Mouse (Mus musculus) right cerebral cortex, postnatal 4 days (tissue): Measurements from ENCODE around the gene Tsnax.
A peak's percentile ranks its signal among the peaks of the same experiment; 100 is the strongest.

Source experiments
- DNase-seq: peaks from one replicate; pipeline ENCODE4 v3.0.0-alpha.2; 2022

Gene Tsnax

GRCm38 (mm10) chr8:125043935-125044334, 31.1 kb downstream of the Tsnax start:
- DNase-seq, result no peak

DNA sequence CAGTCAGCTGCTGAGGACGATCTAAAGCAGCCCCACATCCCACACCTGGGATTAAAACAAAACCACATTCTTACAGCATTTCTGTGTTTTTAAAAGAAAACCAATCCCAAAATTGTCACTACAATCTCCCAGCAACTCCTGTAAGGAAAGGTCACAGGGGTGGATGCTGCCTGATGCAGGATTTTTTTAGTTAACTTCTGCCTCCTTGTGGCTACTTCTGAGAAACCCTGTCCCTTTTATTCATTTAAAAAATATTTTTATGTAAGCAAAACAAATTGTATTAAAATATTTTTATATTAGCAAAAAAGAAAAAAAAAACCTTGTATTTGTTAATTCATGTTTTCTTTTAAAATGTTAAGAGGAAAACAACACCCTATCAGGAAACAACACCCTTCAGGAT, 33.0 kb downstream of the Tsnax start:
- DNase-seq, result no peak

- DNase-seq, result no peak
These were observed 36.4 kb downstream of the Tsnax start for GRCm38 (mm10) chr8:125049051-125049750.

- no peak for DNase-seq
These were observed 37.0 kb downstream of the Tsnax start for GRCm38 (mm10) chr8:125049826-125050225.

DNA sequence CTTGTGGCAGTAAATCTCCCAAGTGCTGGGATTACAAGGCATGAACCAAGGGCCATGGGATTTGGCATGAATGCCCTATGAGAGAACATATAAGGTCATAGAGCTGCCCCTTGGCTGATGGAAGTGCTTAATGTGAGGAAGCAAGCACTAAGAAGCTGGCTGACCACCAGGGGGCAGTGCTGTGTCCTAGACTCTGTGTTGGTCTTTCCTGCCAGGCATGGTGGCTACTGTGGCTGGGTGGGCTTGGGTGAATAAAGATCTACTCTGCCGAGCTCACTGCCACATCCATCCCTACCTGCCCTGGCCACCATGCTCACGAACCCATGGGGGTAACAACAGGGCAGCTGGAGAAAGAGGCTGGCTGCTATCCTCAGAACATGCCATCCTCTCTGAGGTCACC, 39.2 kb downstream of the Tsnax start:
- DNase-seq, result peak; percentile 92

- peak; percentile 54 for DNase-seq
These were observed 41.0 kb downstream of the Tsnax start, which contains the start of gene Disc1 for GRCm38 (mm10) chr8:125053505-125054435. Disc1 (plus strand) TSS chr8:125054195.

DNA sequence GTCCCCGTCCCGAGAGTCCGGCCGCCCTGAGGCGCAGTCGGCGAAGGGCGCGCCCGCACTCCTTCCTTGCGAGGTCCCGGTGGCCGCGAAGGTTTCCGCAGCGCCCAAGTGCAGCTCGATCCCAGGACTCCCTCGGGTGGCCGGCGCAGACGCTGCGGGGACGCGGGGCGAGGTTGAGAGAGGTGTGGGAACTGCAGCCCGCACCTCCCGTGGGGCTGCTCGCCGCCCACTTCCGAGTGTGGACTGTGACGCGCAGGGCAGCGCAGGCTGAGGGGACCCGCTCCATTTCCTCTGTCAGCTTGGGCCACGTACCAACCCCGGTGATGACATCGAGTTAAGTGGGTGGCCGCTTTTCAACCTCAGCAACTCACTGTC, 41.6 kb downstream of the Tsnax start:
- DNase-seq, result peak; percentile 26

- no peak for DNase-seq
These were observed 48.1 kb downstream of the Tsnax start for GRCm38 (mm10) chr8:125060904-125061303.

DNA sequence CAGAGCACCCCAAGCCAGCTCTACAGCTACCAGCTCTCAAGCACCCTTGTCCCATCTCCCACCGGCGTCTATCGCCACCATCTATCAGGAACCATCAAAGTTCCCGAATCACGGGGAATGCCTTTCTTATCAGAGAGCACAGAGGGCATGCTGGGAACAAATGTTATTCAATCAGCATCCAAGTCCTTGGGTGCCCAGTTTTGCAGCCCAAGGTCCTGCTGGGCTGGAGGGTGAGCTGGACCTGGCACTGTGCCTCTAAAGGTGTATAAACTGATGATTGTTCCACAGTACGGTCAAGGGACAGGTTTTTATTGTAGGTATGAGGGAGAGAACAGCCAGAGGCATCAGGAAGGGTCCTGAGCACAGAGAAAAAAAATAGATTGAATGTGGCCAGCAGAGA, 52.8 kb downstream of the Tsnax start:
- no peak for DNase-seq

GRCm38 (mm10) chr8:125066913-125067595, 54.3 kb downstream of the Tsnax start:
- DNase-seq, result peak; percentile 44

DNA sequence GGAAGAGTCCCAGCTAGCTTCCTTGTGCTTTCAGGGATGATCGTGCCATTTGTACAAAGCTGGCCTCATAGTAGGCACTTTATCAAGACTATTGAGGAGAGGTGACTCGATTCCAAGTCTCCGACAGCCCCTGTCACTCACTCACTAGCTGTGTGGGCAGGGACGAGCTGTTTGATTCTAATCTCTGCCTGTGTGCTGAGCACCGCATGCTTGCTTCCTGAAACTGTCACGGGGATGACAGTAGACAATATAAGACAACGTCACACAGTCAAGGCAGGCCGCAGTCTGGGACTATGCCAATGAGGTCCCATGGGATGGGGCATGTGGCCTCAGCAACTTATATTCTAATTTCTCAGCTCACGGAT, 54.8 kb downstream of the Tsnax start:
- no peak for DNase-seq

DNA sequence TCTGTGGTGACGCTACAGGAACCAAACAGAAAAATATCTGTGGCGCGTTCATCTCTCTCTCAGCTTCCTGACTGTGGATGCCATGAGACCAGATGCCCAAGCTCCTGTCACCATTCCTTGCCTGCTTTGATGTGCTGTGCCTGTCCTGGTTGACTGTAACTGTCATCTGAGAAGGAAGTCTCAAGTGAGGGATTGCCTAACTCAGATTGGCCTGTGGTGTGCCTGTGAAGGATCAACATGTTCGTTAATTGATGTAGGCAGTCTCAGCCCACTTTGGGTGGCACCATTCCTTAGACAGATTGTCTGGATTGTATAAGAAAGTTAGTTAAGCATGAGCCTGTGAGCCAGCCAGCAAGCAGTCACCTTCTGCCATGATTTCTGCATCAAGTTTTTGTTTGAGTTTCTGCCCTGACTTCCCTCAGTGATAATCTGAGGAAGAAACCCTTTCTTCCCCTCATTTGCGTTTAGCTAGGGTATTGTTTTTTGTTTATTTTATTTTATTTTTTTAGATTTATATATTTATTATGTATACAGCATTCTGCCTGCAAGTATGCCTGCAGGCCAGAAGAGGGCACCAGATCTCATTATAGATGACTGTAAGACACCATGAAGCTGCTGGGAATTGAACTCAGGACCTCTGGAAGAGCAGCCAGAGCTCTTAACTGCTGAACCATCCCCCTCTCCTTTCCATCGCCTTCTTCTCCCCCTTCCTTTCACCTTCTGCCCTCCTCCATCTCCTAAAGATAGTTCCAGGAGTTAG, 55.5 kb downstream of the Tsnax start:
- no peak for DNase-seq

GRCm38 (mm10) chr8:125069304-125069703, 56.5 kb downstream of the Tsnax start:
- DNase-seq, result no peak

- DNase-seq, result no peak
These were observed 56.9 kb downstream of the Tsnax start for GRCm38 (mm10) chr8:125069733-125070132.

DNA sequence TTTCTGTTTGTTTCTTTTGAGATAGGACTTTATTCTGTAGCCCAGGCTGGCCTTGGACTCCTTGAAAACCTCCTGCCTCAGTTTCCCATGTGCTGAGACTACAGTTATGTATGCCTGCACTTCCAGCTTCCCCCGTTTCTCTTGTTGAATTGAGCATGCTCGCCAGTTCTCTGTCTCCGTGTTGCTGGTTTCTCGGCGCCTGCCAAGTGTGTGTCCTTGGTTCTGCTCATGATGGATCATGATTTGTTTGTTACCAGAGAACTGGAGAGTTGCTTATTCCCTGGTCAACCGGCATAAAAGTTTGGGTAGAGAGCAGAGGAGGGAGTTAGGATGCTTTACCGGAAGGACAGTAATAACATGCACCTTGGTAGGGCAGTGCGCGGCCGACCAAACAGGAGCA, 61.3 kb downstream of the Tsnax start:
- DNase-seq, result no peak

DNA sequence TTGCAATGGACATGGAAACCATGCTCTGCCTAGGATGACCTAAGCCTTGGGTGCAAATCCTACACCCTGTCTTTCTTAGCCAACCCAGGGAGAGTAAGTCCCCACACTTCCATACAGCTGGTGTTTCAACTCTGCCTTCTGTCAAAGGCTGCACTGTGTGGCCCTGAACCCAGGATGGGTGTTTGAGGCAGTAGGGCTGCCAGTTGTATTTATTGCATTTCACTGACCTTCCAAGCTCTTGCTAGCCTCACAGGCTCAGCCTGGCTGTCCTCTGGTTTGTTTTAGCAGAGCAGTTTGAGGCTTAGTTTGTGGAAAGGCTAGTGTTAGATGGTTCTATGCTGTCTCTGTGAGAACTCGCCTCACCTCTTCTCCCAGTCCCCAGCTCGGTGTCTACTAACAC, 61.8 kb downstream of the Tsnax start:
- no peak for DNase-seq

- no peak for DNase-seq
These were observed 62.6 kb downstream of the Tsnax start for GRCm38 (mm10) chr8:125075389-125075788.

DNA sequence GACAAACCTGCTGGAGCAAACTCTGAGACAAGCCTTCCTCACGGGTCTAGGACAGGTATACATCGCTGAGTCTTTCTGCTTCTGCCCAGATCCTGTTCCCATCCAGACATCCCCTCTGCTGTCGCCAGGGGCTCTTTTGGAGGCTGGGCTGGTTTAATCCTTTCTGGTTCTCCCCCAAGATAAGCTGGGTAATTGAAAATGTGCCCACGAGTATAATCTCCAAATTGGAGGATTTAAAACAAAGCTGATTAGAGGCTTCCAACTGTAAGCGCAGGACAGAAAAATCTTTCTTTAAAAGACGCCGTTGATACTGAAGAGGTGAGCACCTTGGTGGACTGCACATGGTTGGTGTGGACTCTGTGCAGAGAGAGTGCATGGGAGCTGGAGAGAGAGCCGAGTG, 64.5 kb downstream of the Tsnax start:
- no peak for DNase-seq

DNA sequence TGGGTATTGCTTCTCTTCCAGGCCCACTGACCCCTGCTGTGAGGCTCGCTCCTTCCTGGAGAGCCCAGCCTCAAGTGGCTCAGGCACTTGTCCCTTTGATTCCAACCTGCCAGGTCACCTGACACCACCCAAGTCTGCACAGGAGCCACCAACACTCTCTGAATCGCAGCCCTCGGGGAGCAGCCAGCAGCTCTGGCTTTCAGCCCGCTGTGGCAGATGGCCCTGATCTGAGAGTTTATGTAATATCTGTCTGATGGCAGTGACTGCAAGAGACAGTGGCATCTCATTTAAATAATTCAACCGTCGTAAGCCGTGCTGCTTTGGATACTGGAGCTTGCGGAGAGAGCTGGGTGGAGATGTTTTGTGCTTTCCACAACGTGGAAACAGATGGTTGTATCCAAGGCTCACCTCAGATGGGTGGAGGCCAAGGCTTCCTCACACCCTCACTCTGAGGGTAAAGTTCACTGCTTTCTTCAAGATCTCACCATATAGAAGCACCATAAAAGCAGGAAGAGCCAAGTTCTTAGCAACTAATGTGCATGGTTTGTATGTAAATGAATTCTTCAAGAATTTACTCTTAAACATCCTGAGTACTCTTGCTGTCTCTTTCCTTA, 66.1 kb downstream of the Tsnax start:
- peak; percentile 63 for DNase-seq

DNA sequence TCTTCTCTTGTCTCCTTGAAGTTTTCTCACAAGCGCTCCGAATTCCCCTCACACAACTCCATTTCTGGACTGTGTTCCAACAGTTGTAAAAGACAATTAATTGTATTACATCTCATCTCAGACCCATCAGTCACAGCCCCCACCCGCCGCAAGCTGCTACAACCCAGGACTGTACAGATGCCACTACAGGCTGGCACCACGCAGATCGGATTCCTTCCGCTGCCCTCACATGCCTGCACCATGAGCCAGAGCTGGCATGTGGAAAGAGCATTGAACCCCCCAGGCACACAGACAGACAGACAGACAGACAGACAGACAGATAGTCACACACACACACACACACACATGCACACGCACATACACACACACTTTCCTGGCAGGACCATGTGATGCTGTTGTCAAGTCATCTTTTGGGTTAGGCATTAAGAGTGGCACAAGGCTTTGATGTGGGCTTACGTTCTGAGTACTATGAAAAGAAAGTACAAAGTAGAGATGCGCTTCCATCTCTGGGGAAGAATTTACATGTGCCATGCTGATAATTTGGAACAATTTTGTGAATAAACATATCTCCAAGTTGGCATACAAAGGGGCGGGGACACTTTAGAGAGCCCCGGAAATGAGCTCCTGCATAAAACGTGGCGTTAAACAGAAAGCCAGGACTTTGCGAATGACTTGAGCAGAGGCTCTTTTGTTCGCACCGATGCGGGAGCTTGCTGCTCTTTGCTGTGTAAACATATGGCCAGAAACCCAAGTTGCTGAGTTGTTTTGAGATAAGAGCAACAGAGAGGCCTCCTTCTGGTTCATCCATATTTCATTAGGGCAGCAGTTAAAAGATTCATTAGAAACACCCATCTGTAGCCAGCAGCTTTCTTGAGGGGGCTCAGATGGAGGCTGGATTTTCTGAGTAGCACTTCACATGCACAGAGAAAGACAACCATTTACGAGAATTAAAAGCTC, 67.9 kb downstream of the Tsnax start:
- no peak for DNase-seq

- DNase-seq, result no peak
These were observed 70.9 kb downstream of the Tsnax start for GRCm38 (mm10) chr8:125083746-125084145.
